Mouse (Mus musculus) E14TG2a.4 (cell line): Measurements from ENCODE around the gene Tmem50b.

ENCODE experiments used
- CTCF ChIP-seq: conservative IDR thresholded peaks from 2 replicates; pipeline ENCODE4 v1.5.1; 2014; ENCODE audit warnings: low read length
- POU5F1 ChIP-seq: IDR thresholded peaks from 2 replicates; pipeline ENCODE4 v1.6.1; 2014; ENCODE audit warnings: low read length, borderline replicate concordance

DNA sequence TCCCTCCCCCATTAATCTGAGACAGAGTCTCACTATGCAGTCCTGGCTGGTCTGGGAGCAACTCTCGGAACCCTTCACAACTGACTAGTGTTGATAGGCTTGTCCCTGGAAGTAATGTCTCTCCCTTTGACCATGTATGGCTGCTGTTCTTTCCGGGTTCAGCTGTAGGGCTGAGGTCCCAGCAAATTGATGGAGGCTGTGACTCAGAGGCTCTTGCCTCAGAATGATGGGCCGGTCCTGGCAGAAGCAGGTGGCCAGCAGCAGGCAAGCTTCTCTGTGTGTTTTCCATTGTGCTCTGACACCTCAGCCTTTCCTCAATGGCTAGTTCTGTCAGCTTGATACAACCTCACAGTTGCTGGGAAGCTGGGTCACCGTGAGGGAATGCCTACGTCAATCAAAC lies 14.9 kb upstream of the Tmem50b start:
- TF ChIP-seq CTCF = no peak
- no peak for TF ChIP-seq POU5F1
